Mouse (Mus musculus) embryonic fibroblast, embryonic 13.5 days (primary cell): Measurements from ENCODE around the gene Vps37d. TPM values are rescaled to one million over a fixed set of nuclear protein-coding genes. Genes with fewer than 3 reads are reported as not detected.
"Not testable (repeated sequence)": the region's sequence is repeated elsewhere in the genome, so short reads cannot be mapped to it uniquely, and the experiment has no call there.

Source experiments
- H3K27ac ChIP-seq: 2 replicates; pipeline ENCODE4 v1.5.1; 2012; ENCODE audit warnings: low read length, control low read depth, inconsistent platforms; ENCODE audit not compliant: insufficient read depth
- H3K4me1 ChIP-seq: 2 replicates; pipeline ENCODE4 v1.6.1; 2011; ENCODE audit warnings: low read length; ENCODE audit not compliant: control insufficient read depth, insufficient read depth
- H3K4me3 ChIP-seq: 2 replicates; pipeline ENCODE4 v1.5.1; 2011; ENCODE audit warnings: mild to moderate bottlenecking, control low read depth, low read length; ENCODE audit not compliant: insufficient read depth
- CTCF ChIP-seq: IDR thresholded peaks from 2 replicates; pipeline ENCODE4 v1.5.1; 2011; ENCODE audit warnings: mild to moderate bottlenecking, control low read depth, low read length, moderate library complexity, borderline replicate concordance; ENCODE audit not compliant: insufficient read depth
- POLR2A ChIP-seq: IDR thresholded peaks from 2 replicates; pipeline ENCODE4 v1.6.1; 2011; ENCODE audit warnings: low read depth, mild to moderate bottlenecking, control low read depth, low read length, moderate library complexity
- polyA plus RNA-seq: library from polyadenylated mRNA; stranded (reverse); fragments of >200 nt; gene quantifications from 2 replicates; pipeline ENCODE4 v1.2.4, GENCODE M21; 2011; ENCODE audit warnings: low read depth; ENCODE audit not compliant: missing spikeins, insufficient read length

Vps37d gene
- polyA plus RNA-seq, 1 experiment: 3.0 TPM

DNA sequence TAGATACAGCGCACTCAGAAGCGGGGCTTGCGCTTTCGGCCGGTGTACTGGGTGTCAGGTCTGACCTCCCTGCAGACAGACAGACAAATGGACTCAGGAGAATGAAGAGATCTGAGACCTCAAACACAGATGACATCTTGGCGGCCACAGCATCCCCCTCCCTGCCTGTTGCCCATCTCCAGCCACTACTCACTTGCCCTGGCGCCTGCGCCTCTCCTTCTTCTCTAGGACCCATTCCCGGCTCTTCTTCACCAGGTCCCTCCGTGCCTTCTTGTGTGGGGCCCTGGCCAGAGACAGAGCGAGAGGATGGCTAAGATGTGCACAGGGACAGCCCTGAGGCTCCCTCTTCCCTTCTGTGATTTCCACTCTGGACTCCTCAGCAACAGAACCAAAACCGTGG lies 24.7 kb downstream of the Vps37d start:
- H3K4me1 ChIP-seq: no peaks in the 10 kb centered on the region
- H3K4me3 ChIP-seq: no peak overlapping the region
- H3K27ac ChIP-seq: no peak overlapping the region
- no peak for TF ChIP-seq CTCF
- no peak for TF ChIP-seq POLR2A

DNA sequence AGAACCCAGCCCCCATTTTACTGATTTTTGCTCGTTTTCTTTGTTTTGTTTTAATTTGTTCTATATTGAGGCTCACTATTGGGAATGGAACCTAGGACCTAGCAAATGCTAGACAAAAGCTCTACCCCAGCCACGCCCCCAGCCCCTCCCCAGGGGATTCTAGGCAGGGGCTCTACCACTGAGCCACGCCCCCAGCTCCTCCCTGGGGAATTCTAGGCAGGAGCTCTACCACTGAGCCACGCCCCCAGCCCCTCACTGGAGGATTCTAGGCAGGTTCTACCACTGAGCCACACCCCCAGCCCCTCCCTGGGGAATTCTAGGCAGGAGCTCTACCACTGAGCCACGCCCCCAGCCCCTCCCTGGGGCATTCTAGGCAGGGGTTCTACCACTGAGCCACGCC lies 28.8 kb downstream of the Vps37d start:
- not testable (repeated sequence) for H3K27ac ChIP-seq, H3K4me3 ChIP-seq, H3K4me1 ChIP-seq

DNA sequence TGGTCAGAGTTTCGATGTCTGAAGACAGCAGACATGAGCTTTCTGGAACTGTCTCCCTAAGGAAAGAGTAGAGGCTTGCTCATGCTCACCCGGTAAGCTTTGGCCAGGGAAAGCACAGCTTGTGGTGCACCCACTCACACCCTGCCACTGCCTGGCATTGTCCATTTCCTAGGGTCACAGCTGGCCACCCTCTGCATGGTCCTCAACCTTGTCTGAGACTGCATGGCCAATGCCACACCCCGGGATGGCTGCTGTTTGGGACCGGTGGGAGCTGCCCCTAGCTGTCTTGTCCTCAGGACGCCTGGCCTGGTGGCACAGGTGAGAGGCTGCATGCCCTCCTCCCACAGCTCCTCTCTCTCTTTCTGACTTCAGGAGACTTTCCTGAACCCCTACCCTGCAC lies 29.5 kb downstream of the Vps37d start:
- H3K27ac ChIP-seq: no peak overlapping the region
- no peaks in the 10 kb centered on the region for H3K4me1 ChIP-seq
- TF ChIP-seq POLR2A: no peak
- TF ChIP-seq CTCF: no peak
- H3K4me3 ChIP-seq: no peak overlapping the region

DNA sequence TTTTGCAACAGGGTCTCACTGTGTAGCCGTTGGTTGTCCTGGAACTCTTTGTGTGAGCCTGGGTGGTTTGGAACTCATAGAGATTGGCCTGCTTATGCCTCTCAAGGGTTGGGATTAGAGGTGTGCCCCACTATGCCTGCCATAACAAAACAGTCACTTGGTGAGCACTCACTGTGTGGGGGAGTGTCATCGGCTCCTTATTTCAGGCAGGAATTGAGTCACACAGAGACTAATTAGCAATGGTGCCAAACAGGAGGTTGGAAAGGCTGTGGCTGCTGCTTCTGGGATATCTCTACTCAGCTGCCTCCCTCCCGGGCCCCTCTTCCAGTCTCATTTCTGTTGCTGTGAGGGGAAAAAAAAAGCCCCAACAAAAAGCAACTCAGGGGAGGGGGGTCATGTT lies 33.5 kb downstream of the Vps37d start:
- H3K27ac ChIP-seq: no peak overlapping the region
- no peak for TF ChIP-seq POLR2A
- TF ChIP-seq CTCF: no peak
- H3K4me1 ChIP-seq: no peaks in the 10 kb centered on the region
- no peak overlapping the region for H3K4me3 ChIP-seq

DNA sequence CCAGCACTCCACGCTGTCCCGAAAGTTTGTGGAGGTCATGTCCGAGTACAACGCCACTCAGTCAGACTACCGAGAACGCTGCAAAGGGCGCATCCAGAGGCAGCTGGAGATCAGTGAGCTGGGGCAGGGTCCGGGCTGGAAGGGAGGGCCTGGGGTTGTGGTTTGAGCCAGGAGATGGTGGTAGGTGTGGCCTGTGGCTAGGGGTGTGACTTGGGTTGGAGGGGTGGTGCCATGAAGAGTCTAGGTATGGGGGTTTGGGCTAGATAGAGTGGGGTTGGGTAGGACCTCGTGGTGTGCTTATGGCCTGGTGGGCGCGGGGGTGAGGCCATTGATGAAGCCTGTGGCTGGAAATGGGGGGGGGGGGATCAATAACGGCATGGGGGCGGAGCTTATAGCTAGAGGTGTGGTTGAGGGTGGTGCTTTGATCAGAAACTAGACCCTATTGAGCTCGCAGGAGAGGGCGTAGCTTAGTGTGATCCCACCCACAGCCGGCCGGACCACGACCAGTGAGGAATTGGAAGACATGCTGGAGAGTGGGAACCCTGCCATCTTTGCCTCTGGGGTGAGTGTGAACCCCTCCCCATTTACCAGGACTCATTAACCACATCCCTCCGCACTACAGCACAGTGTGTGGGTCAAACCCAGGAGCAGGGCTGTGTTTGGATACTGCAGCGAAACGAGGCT lies 35.8 kb downstream of the Vps37d start:
- no peak overlapping the region for H3K4me3 ChIP-seq
- TF ChIP-seq CTCF (no peak), POLR2A (no peak)
- H3K4me1 ChIP-seq: no peaks in the 10 kb centered on the region
- no peak overlapping the region for H3K27ac ChIP-seq

DNA sequence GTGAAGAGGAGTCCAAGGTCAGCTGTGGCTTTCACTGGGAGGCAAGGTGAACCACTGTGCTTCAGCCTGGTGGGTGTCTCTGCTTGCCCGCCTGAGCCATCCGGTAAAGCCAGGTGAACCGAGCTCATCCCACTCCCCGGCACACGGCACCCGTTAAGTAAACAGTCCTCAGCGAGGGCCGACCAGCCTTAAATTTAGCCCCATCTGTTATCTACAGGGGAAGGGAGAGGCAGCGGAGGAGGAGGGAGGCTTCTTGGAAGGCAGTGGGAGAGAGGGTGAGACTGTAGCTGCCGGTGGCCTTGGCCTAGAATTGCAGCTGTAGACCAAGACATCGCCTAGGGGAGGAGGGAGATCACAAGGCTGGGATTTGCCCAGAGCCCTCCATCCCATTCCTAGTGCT lies 37.3 kb downstream of the Vps37d start:
- TF ChIP-seq POLR2A (no peak), CTCF (no peak)
- no peaks in the 10 kb centered on the region for H3K4me1 ChIP-seq
- H3K4me3 ChIP-seq: no peak overlapping the region
- H3K27ac ChIP-seq: no peak overlapping the region

- no peak overlapping the region for H3K27ac ChIP-seq
- H3K4me1 ChIP-seq: no peaks in the 10 kb centered on the region
Measured at GRCm38 (mm10) chr5:135040059-135040458, 38.0 kb downstream of the Vps37d start.

GRCm38 (mm10) chr5:135039541-135039940 lies 38.5 kb downstream of the Vps37d start:
- H3K4me1 ChIP-seq: no peaks in the 10 kb centered on the region

More at GRCm38 (mm10) chr5:135040059-135040458, 38.0 kb downstream of the Vps37d start:
- TF ChIP-seq POLR2A (no peak), CTCF (no peak)
- H3K4me3 ChIP-seq: no peak overlapping the region

DNA sequence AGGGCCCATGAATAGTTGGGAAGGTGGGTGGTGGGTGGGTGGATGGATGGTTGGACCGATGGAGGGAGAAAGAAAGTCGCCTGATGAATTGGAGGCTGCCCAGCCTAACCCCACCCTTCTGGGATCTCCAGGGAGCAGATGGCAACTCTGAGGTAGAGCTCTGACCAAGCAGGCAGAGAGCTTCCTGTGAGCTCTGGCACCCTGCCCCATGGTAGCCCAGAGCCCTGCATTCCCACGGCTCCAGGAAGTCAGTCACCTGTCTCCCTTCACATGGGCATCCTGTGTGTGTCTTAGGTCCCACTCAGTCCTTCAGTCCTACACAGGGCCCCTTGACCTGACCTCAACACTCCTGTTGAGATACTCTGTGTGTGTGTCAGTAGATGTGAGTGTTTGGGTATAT lies 40.1 kb downstream of the Vps37d start:
- no peaks in the 10 kb centered on the region for H3K4me1 ChIP-seq
- TF ChIP-seq POLR2A: no peak
- TF ChIP-seq CTCF: no peak
- H3K27ac ChIP-seq: no peak overlapping the region
- H3K4me3 ChIP-seq: no peak overlapping the region

More at GRCm38 (mm10) chr5:135039541-135039940, 38.5 kb downstream of the Vps37d start:
- TF ChIP-seq POLR2A (no peak), CTCF (no peak)
- Histone ChIP-seq H3K4me3 (no peak overlapping the region), H3K27ac (no peak overlapping the region)

DNA sequence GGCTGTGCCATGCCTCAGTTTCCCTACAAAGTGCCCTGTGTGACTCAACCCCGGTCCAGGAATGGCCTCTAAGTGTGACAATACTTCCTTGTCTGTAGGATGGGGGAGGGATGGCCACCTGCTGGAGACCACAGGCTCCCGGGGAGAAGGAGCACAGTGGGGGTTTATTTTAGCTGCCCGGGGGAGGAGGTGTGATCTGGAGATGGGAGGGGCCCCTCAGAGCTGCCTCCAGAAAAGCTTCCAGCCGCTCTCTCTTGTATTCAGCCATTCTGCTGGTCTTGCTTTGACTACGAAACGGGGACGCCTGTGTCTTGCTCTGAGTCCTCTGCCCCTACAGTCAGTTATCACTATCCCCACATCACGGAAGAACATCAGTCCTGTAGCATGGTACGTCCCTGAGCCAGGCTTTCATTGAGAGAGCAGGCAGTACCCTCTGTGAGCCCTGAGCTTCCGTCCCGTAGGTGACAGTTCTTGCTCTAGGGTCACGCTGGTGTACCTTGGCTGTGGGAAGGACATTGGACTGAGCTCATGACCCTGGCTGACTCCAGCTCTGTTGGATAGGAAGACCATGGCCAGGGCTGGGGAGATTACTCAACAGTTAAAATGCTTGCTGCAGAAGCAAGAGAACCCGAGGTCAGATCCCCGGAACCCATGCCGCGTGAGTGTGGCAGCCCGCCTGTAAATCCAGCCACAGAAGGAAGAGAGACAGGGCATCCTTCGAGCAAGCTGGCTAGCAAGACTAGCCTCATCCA lies 42.3 kb downstream of the Vps37d start:
- no peak overlapping the region for H3K27ac ChIP-seq
- TF ChIP-seq POLR2A: no peak
- TF ChIP-seq CTCF: no peak
- no peaks in the 10 kb centered on the region for H3K4me1 ChIP-seq
- no peak overlapping the region for H3K4me3 ChIP-seq
